Mouse (Mus musculus): Measurements from ENCODE around the gene Elobl. TPM values are rescaled to one million over a fixed set of nuclear protein-coding genes. Genes with fewer than 3 reads are reported as not detected.

Elobl gene
- polyA plus RNA-seq, 1 experiment = not detected

DNA sequence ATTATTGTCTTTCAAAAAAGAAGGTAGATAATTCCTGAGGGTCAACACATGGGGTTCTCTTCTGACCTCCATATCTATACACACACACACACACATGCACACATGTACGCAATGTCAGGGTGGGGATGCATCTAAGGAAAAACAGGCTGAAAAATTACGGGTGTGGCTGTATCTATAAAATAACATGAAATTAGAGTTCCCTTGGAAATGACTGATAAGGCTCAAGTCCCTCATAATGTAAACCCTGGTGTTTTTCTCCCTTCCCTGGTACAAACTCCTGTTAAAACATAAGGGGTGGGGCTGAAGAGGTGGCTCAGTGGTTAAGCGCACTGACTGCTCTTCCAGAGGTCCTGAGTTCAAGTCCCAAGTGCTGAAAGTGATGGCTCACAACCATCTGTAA is 13.1 kb downstream of the Elobl start:
- no peak overlapping the region for H3ac ChIP-seq (ENCODE audit: control insufficient read depth, insufficient read length, low read depth)
- no peaks in the 10 kb centered on the region for H3K27me3 ChIP-seq (ENCODE audit: control insufficient read depth, insufficient read depth, insufficient read length)
- no peak overlapping the region for H3K4me3 ChIP-seq (ENCODE audit: insufficient read depth, poor library complexity, severe bottlenecking)
- H3K79me2 ChIP-seq (ENCODE audit: control insufficient read depth, insufficient read depth) = peaks cover 36% of the 10 kb centered on the region
- H3K36me3 ChIP-seq (ENCODE audit: control insufficient read depth, insufficient read depth) = peaks cover 18% of the 10 kb centered on the region
- TF ChIP-seq MAX (IDR thresholded peaks at IDR 0.05) (no peak), MYOD1 (IDR thresholded peaks at IDR 0.05; ENCODE audit: control insufficient read depth, insufficient read length, low read depth) (no peak), MYOG (IDR thresholded peaks at IDR 0.05; ENCODE audit: control insufficient read depth, extremely low read depth, insufficient read length) (no peak), CEBPB (IDR thresholded peaks at IDR 0.05; ENCODE audit: low read depth) (no peak), USF1 (IDR thresholded peaks at IDR 0.05; ENCODE audit: low read depth) (no peak), CTCF (IDR thresholded peaks at IDR 0.05; ENCODE audit: control insufficient read depth, insufficient read depth, insufficient read length) (no peak), FOSL1 (IDR thresholded peaks at IDR 0.05; ENCODE audit: insufficient read depth, low read length, poor library complexity, severe bottlenecking) (no peak)
- H3K79me3 ChIP-seq (ENCODE audit: low read depth) = peaks cover 15% of the 10 kb centered on the region

DNA sequence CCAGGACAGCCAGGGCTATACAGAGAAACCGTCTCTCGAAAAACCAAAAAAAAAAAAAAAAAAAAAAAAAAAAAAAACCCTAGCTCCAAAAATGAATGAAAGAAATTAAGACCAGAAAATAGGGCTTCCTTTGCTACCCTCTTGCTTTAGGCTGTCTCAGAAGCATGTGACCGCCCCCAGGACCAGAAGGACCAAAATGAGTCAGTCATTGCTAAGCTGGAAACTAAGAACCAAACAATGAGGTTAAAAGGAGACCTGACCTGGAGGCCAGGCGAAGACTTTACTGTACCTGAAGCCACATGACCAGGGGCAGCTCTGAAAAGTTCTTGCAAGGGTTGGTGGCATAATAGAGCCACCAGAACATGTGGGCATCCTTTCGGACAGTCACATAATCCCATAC is 14.6 kb downstream of the Elobl start:
- peaks cover 15% of the 10 kb centered on the region for H3K79me3 ChIP-seq (ENCODE audit: low read depth)
- H3ac ChIP-seq (ENCODE audit: control insufficient read depth, insufficient read length, low read depth) = no peak overlapping the region
- H3K27me3 ChIP-seq (ENCODE audit: control insufficient read depth, insufficient read depth, insufficient read length) = no peaks in the 10 kb centered on the region
- no peak overlapping the region for H3K4me3 ChIP-seq (ENCODE audit: insufficient read depth, poor library complexity, severe bottlenecking)
- H3K36me3 ChIP-seq (ENCODE audit: control insufficient read depth, insufficient read depth) = peaks cover 22% of the 10 kb centered on the region
- peaks cover 36% of the 10 kb centered on the region for H3K79me2 ChIP-seq (ENCODE audit: control insufficient read depth, insufficient read depth)
- no peak for TF ChIP-seq MYOG (IDR thresholded peaks at IDR 0.05; ENCODE audit: control insufficient read depth, extremely low read depth, insufficient read length)
- TF ChIP-seq CTCF (IDR thresholded peaks at IDR 0.05; ENCODE audit: control insufficient read depth, insufficient read depth, insufficient read length) = no peak
- TF ChIP-seq MYOD1 (IDR thresholded peaks at IDR 0.05; ENCODE audit: control insufficient read depth, insufficient read length, low read depth) = no peak
- TF ChIP-seq USF1 (IDR thresholded peaks at IDR 0.05; ENCODE audit: low read depth) = no peak
- no peak for TF ChIP-seq MAX (IDR thresholded peaks at IDR 0.05)
- TF ChIP-seq CEBPB (IDR thresholded peaks at IDR 0.05; ENCODE audit: low read depth) = no peak
- TF ChIP-seq FOSL1 (IDR thresholded peaks at IDR 0.05; ENCODE audit: insufficient read depth, low read length, poor library complexity, severe bottlenecking) = no peak

DNA sequence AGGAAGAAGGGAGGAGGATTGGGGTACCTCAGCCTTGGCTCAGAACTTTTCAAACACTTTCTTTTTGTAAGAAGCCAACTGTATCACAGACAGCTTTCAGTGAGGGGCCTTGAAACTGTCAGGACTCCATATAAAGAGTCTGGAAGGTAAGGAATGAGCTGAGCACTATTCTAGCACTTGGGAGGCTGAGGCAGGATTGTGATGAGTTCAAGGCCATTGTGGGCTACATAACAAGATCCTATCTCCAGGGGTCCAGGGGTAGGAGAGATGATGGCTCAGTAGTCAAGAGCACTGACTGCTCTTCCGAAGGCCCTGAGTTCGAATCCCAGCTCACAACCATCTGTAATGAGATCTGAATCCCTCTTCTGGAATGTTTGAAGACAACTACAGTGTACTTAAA is 15.2 kb downstream of the Elobl start:
- peaks cover 15% of the 10 kb centered on the region for H3K79me3 ChIP-seq (ENCODE audit: low read depth)
- no peak overlapping the region for H3ac ChIP-seq (ENCODE audit: control insufficient read depth, insufficient read length, low read depth)
- peaks cover 36% of the 10 kb centered on the region for H3K79me2 ChIP-seq (ENCODE audit: control insufficient read depth, insufficient read depth)
- TF ChIP-seq MAX (IDR thresholded peaks at IDR 0.05) (no peak), FOSL1 (IDR thresholded peaks at IDR 0.05; ENCODE audit: insufficient read depth, low read length, poor library complexity, severe bottlenecking) (no peak), MYOD1 (IDR thresholded peaks at IDR 0.05; ENCODE audit: control insufficient read depth, insufficient read length, low read depth) (no peak), USF1 (IDR thresholded peaks at IDR 0.05; ENCODE audit: low read depth) (no peak), CEBPB (IDR thresholded peaks at IDR 0.05; ENCODE audit: low read depth) (no peak), CTCF (IDR thresholded peaks at IDR 0.05; ENCODE audit: control insufficient read depth, insufficient read depth, insufficient read length) (no peak), MYOG (IDR thresholded peaks at IDR 0.05; ENCODE audit: control insufficient read depth, extremely low read depth, insufficient read length) (no peak)
- H3K27me3 ChIP-seq (ENCODE audit: control insufficient read depth, insufficient read depth, insufficient read length) = no peaks in the 10 kb centered on the region
- peaks cover 23% of the 10 kb centered on the region for H3K36me3 ChIP-seq (ENCODE audit: control insufficient read depth, insufficient read depth)
- no peak overlapping the region for H3K4me3 ChIP-seq (ENCODE audit: insufficient read depth, poor library complexity, severe bottlenecking)

DNA sequence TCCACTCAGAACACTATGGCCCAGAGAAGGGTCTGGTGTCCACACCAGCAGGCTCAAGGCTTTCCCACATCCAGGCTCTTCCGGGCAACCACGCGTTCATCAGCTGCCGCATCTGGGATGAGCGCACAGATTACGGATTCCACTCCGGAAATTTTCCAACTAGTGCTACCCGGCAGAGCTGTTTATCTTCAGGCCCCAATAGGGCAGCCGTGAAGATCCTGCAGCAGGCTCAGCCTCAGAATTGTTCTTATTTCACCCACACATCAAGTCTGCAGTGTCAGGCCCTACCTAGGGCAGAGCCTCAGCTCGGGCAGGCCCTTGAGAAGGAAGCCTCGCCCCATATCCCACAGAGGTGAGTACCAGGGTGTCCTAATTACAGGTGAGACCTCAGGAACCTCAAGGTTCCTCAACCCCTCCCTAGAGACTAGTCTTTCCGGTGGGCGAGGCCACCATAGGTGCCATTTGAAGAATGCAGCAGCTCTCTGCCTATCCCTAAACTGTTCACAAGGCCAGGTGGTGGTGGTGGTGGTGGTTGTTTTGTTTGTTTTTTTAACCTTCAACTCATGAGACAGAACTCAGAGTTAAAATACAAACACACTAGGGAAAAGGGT is 16.0 kb downstream of the Elobl start:
- TF ChIP-seq USF1 (IDR thresholded peaks at IDR 0.05; ENCODE audit: low read depth) = no peak
- TF ChIP-seq MAX (IDR thresholded peaks at IDR 0.05) = no peak
- TF ChIP-seq MYOG (IDR thresholded peaks at IDR 0.05; ENCODE audit: control insufficient read depth, extremely low read depth, insufficient read length) = no peak
- no peak for TF ChIP-seq CTCF (IDR thresholded peaks at IDR 0.05; ENCODE audit: control insufficient read depth, insufficient read depth, insufficient read length)
- no peak for TF ChIP-seq FOSL1 (IDR thresholded peaks at IDR 0.05; ENCODE audit: insufficient read depth, low read length, poor library complexity, severe bottlenecking)
- no peak for TF ChIP-seq MYOD1 (IDR thresholded peaks at IDR 0.05; ENCODE audit: control insufficient read depth, insufficient read length, low read depth)
- no peak for TF ChIP-seq CEBPB (IDR thresholded peaks at IDR 0.05; ENCODE audit: low read depth)
- peaks cover 36% of the 10 kb centered on the region for H3K79me2 ChIP-seq (ENCODE audit: control insufficient read depth, insufficient read depth)
- peaks cover 27% of the 10 kb centered on the region for H3K36me3 ChIP-seq (ENCODE audit: control insufficient read depth, insufficient read depth)
- H3K4me3 ChIP-seq (ENCODE audit: insufficient read depth, poor library complexity, severe bottlenecking) = no peak overlapping the region
- no peak overlapping the region for H3ac ChIP-seq (ENCODE audit: control insufficient read depth, insufficient read length, low read depth)
- H3K27me3 ChIP-seq (ENCODE audit: control insufficient read depth, insufficient read depth, insufficient read length) = no peaks in the 10 kb centered on the region
- peaks cover 15% of the 10 kb centered on the region for H3K79me3 ChIP-seq (ENCODE audit: low read depth)

DNA sequence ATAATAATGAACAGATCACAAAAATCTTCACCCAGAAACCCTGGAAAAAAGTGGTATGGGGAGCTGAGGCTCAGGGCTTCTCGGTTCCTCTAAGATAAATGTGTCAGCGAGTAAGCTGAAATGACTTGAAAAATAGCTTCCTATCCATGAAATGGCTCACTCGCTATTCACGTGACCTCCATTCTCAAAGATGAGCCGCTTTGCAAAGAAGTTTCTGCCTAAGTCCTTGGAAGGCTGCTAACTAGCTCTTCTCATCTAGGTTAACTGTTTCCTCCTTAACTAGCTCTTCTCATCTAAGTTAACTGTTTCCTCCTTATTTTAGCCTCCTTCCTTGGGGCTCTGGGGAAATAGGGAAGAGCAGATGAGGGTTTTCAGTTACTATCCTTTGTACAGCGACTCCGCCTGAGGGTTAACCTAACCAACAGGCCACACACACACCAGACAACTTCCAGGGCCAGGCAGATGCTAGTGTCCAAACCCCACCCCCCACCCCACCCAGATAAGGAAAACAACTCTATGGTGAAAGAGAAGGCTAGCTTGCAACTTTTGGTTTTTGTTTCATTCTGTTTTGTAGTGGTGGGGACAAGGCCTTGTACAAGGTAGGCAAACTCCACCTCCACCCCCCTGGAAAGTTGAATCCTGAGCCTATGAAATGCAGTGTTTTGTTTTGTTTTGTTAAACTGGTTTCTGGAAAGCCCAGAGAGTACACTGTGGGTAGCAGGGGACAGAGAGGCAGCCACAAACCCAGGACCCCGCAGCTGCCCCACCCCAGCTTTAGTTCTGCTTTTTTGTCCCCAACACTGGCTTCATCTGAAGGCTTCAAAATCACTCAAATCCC is 16.7 kb downstream of the Elobl start:
- Histone ChIP-seq H3K27me3 (ENCODE audit: control insufficient read depth, insufficient read depth, insufficient read length) (no peaks in the 10 kb centered on the region), H3ac (ENCODE audit: control insufficient read depth, insufficient read length, low read depth) (no peak overlapping the region), H3K4me3 (ENCODE audit: insufficient read depth, poor library complexity, severe bottlenecking) (no peak overlapping the region), H3K36me3 (ENCODE audit: control insufficient read depth, insufficient read depth) (peaks cover 31% of the 10 kb centered on the region), H3K79me2 (ENCODE audit: control insufficient read depth, insufficient read depth) (peaks cover 36% of the 10 kb centered on the region), H3K79me3 (ENCODE audit: low read depth) (peaks cover 15% of the 10 kb centered on the region)
- TF ChIP-seq CEBPB (IDR thresholded peaks at IDR 0.05; ENCODE audit: low read depth) = no peak
- no peak for TF ChIP-seq CTCF (IDR thresholded peaks at IDR 0.05; ENCODE audit: control insufficient read depth, insufficient read depth, insufficient read length)
- TF ChIP-seq MYOD1 (IDR thresholded peaks at IDR 0.05; ENCODE audit: control insufficient read depth, insufficient read length, low read depth) = no peak
- TF ChIP-seq MYOG (IDR thresholded peaks at IDR 0.05; ENCODE audit: control insufficient read depth, extremely low read depth, insufficient read length) = no peak
- no peak for TF ChIP-seq USF1 (IDR thresholded peaks at IDR 0.05; ENCODE audit: low read depth)
- TF ChIP-seq FOSL1 (IDR thresholded peaks at IDR 0.05; ENCODE audit: insufficient read depth, low read length, poor library complexity, severe bottlenecking) = no peak
- TF ChIP-seq MAX (IDR thresholded peaks at IDR 0.05) = no peak
